Mouse (Mus musculus): ENCODE measurements around the gene 1700001C19Rik. TPM values are rescaled to one million over a fixed set of nuclear protein-coding genes. Genes with fewer than 3 reads are reported as not detected.

The 1700001C19Rik gene
- total and polyA plus RNA-seq, 2 experiments from 2014 or later = 0.22 to 0.46 TPM

DNA sequence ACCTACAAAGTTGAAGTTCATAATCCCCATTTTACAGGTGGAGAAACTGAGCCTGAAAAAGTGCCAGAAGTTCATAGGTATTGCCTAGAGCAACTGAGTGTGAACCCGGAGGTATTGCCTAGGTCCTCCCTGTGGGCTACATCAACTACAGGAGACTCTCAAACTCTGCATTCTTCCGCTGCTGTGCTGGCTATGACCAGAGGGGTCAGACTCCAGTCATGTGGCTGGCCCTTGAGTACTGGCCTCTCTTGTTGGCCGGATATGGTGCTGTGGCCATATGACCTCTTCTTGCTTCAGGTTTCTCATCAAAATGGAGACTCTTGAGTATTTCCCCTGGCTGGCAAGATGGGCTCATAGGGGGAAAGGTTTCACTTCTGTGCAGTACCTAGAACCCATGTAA is 5.1 kb upstream of the 1700001C19Rik start:
- Histone ChIP-seq H3K9ac (replicated peaks; ENCODE audit: low read length, poor library complexity, severe bottlenecking) (no peak overlapping the region), H3K4me1 (ENCODE audit: insufficient read depth, low read length) (peaks cover 6% of the 10 kb centered on the region; the same call in 1 of the 2 replicates), H3K27ac (ENCODE audit: low read depth, low read length) (no peak overlapping the region), H3K36me3 (ENCODE audit: insufficient read depth, low read length) (no peaks in the 10 kb centered on the region), H3K4me3 (ENCODE audit: low read depth, low read length) (no peak overlapping the region), H3K27me3 (ENCODE audit: insufficient read depth, low read length) (peaks cover 9% of the 10 kb centered on the region), H3K4me2 (ENCODE audit: low read depth, low read length, poor library complexity, severe bottlenecking) (no peak overlapping the region), H3K9me3 (ENCODE audit: low read length) (no peaks in the 10 kb centered on the region)
- ATAC-seq (ENCODE audit: low FRiP score) (no peak), DNase-seq (ENCODE audit: low spot score) (no peak)
- TF ChIP-seq CTCF (IDR thresholded peaks at IDR 0.05) = no peak
- 91% methylated on average over 3 of the region's 3 CpGs for WGBS

DNA sequence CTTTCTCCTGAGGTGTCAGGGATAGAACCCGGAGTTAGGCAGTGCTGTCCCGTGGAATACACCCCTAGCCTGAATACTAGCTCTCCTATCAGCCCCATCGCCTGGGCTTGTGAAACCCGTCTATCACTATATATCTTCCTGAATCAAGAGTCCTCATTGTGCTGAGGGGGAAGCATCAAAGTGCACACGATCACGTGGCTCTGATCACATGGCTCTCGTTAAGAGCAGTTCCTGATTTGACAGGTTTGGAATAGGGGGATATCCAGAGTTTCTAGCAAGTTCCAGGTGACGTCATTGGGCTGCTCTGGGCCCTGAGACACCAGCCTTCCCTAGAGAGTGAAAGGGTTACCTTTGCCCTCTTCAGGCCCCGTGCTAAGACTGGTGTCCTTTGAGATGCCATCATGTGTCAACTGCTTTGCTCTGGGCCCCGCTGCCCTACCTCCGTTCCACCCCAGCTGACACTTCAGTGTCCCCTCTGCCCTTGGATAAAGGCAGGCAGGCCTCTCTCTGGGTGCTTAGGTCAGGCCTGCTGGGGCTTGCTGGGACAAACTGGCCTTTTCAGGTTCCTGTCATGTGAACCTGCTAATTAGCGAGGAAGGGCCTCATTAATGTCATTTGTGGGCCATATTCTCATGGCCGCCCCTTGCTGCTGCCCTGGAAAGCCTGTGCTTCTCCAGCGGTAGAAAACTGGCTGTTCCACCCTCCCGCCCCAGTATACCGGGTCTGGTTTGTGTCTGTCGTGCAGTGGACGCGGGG is 4.3 kb upstream of the 1700001C19Rik start:
- DNase-seq (ENCODE audit: low spot score) (no peak), ATAC-seq (ENCODE audit: low FRiP score) (no peak)
- Histone ChIP-seq H3K27ac (ENCODE audit: low read depth, low read length) (no peak overlapping the region), H3K4me2 (ENCODE audit: low read depth, low read length, poor library complexity, severe bottlenecking) (no peak overlapping the region), H3K4me1 (ENCODE audit: insufficient read depth, low read length) (peaks cover 7% of the 10 kb centered on the region; the same call in 1 of the 2 replicates), H3K9ac (replicated peaks; ENCODE audit: low read length, poor library complexity, severe bottlenecking) (no peak overlapping the region), H3K27me3 (ENCODE audit: insufficient read depth, low read length) (peaks cover 12% of the 10 kb centered on the region), H3K9me3 (ENCODE audit: low read length) (no peaks in the 10 kb centered on the region), H3K36me3 (ENCODE audit: insufficient read depth, low read length) (no peaks in the 10 kb centered on the region), H3K4me3 (ENCODE audit: low read depth, low read length) (no peak overlapping the region)
- WGBS = 80% methylated on average over 19 of the region's 19 CpGs
- no peak for TF ChIP-seq CTCF (IDR thresholded peaks at IDR 0.05)

- 9% methylated on average over 9 of the region's 9 CpGs for WGBS
- H3K9ac ChIP-seq (replicated peaks; ENCODE audit: low read length, poor library complexity, severe bottlenecking) = no peak overlapping the region
- H3K9me3 ChIP-seq (ENCODE audit: low read length) = no peaks in the 10 kb centered on the region
- no peaks in the 10 kb centered on the region for H3K36me3 ChIP-seq (ENCODE audit: insufficient read depth, low read length)
- peaks cover 8% of the 10 kb centered on the region; the same call in 1 of the 2 replicates for H3K4me1 ChIP-seq (ENCODE audit: insufficient read depth, low read length)
- H3K4me3 ChIP-seq (ENCODE audit: low read depth, low read length) = no peak overlapping the region
- peaks cover 15% of the 10 kb centered on the region for H3K27me3 ChIP-seq (ENCODE audit: insufficient read depth, low read length)
- H3K27ac ChIP-seq (ENCODE audit: low read depth, low read length) = peak overlapping the region; percentile 26; the same call in 1 of the 2 replicates
- peak; percentile 31 for DNase-seq (ENCODE audit: low spot score)
- ATAC-seq (ENCODE audit: low FRiP score) = peak; percentile 28; the same call in 1 of the 2 replicates
- H3K4me2 ChIP-seq (ENCODE audit: low read depth, low read length, poor library complexity, severe bottlenecking) = no peak overlapping the region
- TF ChIP-seq CTCF (IDR thresholded peaks at IDR 0.05) = no peak
These were observed 3.2 kb upstream of the 1700001C19Rik start for GRCm38 (mm10) chr17:47440359-47440890.

- DNase-seq (ENCODE audit: low spot score) (no peak), ATAC-seq (ENCODE audit: low FRiP score) (no peak)
- Histone ChIP-seq H3K36me3 (ENCODE audit: insufficient read depth, low read length) (no peaks in the 10 kb centered on the region), H3K9ac (replicated peaks; ENCODE audit: low read length, poor library complexity, severe bottlenecking) (no peak overlapping the region), H3K27me3 (ENCODE audit: insufficient read depth, low read length) (peaks cover 15% of the 10 kb centered on the region), H3K4me2 (ENCODE audit: low read depth, low read length, poor library complexity, severe bottlenecking) (no peak overlapping the region), H3K9me3 (ENCODE audit: low read length) (no peaks in the 10 kb centered on the region), H3K4me3 (ENCODE audit: low read depth, low read length) (no peak overlapping the region), H3K4me1 (ENCODE audit: insufficient read depth, low read length) (peaks cover 8% of the 10 kb centered on the region; the same call in 1 of the 2 replicates), H3K27ac (ENCODE audit: low read depth, low read length) (no peak overlapping the region)
- no peak for TF ChIP-seq CTCF (IDR thresholded peaks at IDR 0.05)
- 47% methylated on average over 9 of the region's 9 CpGs for WGBS
These were observed 2.3 kb upstream of the 1700001C19Rik start for GRCm38 (mm10) chr17:47439396-47440028.

- Histone ChIP-seq H3K9ac (replicated peaks; ENCODE audit: low read length, poor library complexity, severe bottlenecking) (no peak overlapping the region), H3K27ac (ENCODE audit: low read depth, low read length) (no peak overlapping the region), H3K27me3 (ENCODE audit: insufficient read depth, low read length) (peaks cover 15% of the 10 kb centered on the region), H3K4me1 (ENCODE audit: insufficient read depth, low read length) (peaks cover 8% of the 10 kb centered on the region; the same call in 1 of the 2 replicates), H3K4me2 (ENCODE audit: low read depth, low read length, poor library complexity, severe bottlenecking) (no peak overlapping the region), H3K36me3 (ENCODE audit: insufficient read depth, low read length) (no peaks in the 10 kb centered on the region), H3K9me3 (ENCODE audit: low read length) (no peaks in the 10 kb centered on the region), H3K4me3 (ENCODE audit: low read depth, low read length) (no peak overlapping the region)
- no peak for ATAC-seq (ENCODE audit: low FRiP score)
- WGBS = 79% methylated on average over 6 of the region's 6 CpGs
- TF ChIP-seq CTCF (IDR thresholded peaks at IDR 0.05) = no peak
- DNase-seq (ENCODE audit: low spot score) = no peak
These were observed 1.4 kb upstream of the 1700001C19Rik start for GRCm38 (mm10) chr17:47438611-47439010.
